Mouse (Mus musculus) liver, postnatal 0 days (tissue): ENCODE results near the gene Pold4. TPM values are rescaled to one million over a fixed set of nuclear protein-coding genes. Genes with fewer than 3 reads are reported as not detected.

Source experiments
- ATAC-seq: fragments of 200-750 bp; cut with Nextera tagmentation; 2 replicates; pipeline ENCODE4 v1.8.0; 2017; ENCODE audit warnings: mild to moderate bottlenecking, moderate library complexity
- DNase-seq: peaks from one replicate; pipeline ENCODE4 v3.0.0-alpha.2; 2016
- H3K27ac ChIP-seq: fragments of 300-500 bp; sonication (generic); 2 replicates; pipeline ENCODE4 v1.5.1; 2014; ENCODE audit warnings: antibody characterized with exemption, moderate library complexity, mild to moderate bottlenecking, low read depth
- H3K27me3 ChIP-seq: fragments of 300-500 bp; sonication (generic); 2 replicates; pipeline ENCODE4 v1.6.1; 2014; ENCODE audit warnings: low read length, control low read depth, mixed read lengths; ENCODE audit not compliant: insufficient read depth
- H3K36me3 ChIP-seq: fragments of 300-500 bp; sonication (generic); replicated peaks from 2 replicates; pipeline ENCODE4 v1.6.1; 2014; ENCODE audit warnings: mild to moderate bottlenecking, control low read depth, low read length, moderate library complexity, mixed read lengths; ENCODE audit not compliant: insufficient read depth
- H3K4me1 ChIP-seq: fragments of 300-500 bp; sonication (generic); 2 replicates; pipeline ENCODE4 v1.6.1; 2014; ENCODE audit warnings: antibody characterized with exemption, mild to moderate bottlenecking, control low read depth; ENCODE audit not compliant: insufficient read depth
- H3K4me2 ChIP-seq: fragments of 300-500 bp; sonication (generic); 2 replicates; pipeline ENCODE4 v1.6.1; 2014; ENCODE audit warnings: low read depth, mild to moderate bottlenecking, low read length, moderate library complexity, mixed read lengths
- H3K4me3 ChIP-seq: fragments of 300-500 bp; sonication (generic); 2 replicates; pipeline ENCODE4 v1.5.1; 2014; ENCODE audit warnings: low read depth, low read length
- H3K9ac ChIP-seq: fragments of 300-500 bp; sonication (generic); replicated peaks from 2 replicates; pipeline ENCODE4 v1.6.1; 2014; ENCODE audit warnings: mild to moderate bottlenecking, moderate library complexity
- H3K9me3 ChIP-seq: fragments of 300-500 bp; sonication (generic); 2 replicates; pipeline ENCODE4 v1.6.1; 2016; ENCODE audit warnings: mild to moderate bottlenecking, control low read depth, low read length, mixed read lengths
- CTCF ChIP-seq: sonication (generic); IDR thresholded peaks from 2 replicates; pipeline ENCODE4 v1.5.1; 2016; ENCODE audit warnings: antibody characterized with exemption, low read depth
- EP300 ChIP-seq: IDR thresholded peaks from 2 replicates; pipeline ENCODE4 v1.6.1; 2016; ENCODE audit warnings: antibody characterized with exemption, low read depth, mild to moderate bottlenecking
- WGBS: fragments of 180-500 bp; shearing (Covaris S2); extraction: QIAGEN DNeasy Blood & Tissue Kit; methylation state at CpG from one replicate; pipeline ENCODE4 v1.1.7; 2014; ENCODE audit not compliant: insufficient replicate concordance; 5-methylcytosine and 5-hydroxymethylcytosine counted together
- polyA plus RNA-seq: library from polyadenylated mRNA; unstranded; fragments of >200 nt; fragmentation: Nextera tagmentation; extraction: Ambion mirVana; gene quantifications from 2 replicates; pipeline ENCODE4 v1.2.1, GENCODE M21; 2015

Gene Pold4
- polyA plus RNA-seq, 1 experiment from 2014 or later, result 31.1 TPM

DNA sequence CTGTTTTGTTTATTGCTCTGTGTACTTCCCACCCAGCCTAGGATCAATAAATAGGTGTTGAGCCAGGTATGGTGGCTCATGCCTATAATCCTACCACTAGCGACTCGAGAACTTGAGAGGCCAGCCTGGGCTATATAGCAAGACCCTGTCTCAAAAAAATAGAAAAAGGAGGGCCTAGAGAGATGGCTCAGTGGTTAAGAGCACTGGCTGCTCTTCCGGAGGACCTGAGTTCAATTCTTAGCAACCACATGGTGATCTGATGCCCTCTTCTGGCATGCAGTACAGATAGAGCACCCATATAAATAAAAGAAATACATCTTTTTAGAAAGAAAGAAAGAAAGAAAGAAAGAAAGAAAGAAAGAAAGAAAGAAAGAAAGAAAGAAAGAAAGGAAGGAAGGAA is 28.6 kb upstream of the Pold4 start:
- DNase-seq (no peak), ATAC-seq (no peak)
- Histone ChIP-seq H3K27ac (peak overlapping the region; percentile 55; the same call in 1 of the 2 replicates), H3K4me1 (peaks cover 31% of the 10 kb centered on the region), H3K36me3 (peaks cover 11% of the 10 kb centered on the region), H3K4me2 (0 out of 2 replicates have a peak overlapping the region, but pooled peaks have one; percentile 6), H3K27me3 (no peaks in the 10 kb centered on the region), H3K9ac (no peak overlapping the region), H3K9me3 (no peaks in the 10 kb centered on the region), H3K4me3 (no peak overlapping the region)
- TF ChIP-seq CTCF, result peak; percentile 45
- no peak for TF ChIP-seq EP300
- 40% methylated on average over 3 of the region's 3 CpGs for WGBS

- DNase-seq, result no peak
- WGBS, result 29% methylated on average over 13 of the region's 13 CpGs
Measured at GRCm38 (mm10) chr19:4203604-4204326, 27.9 kb upstream of the Pold4 start.

DNA sequence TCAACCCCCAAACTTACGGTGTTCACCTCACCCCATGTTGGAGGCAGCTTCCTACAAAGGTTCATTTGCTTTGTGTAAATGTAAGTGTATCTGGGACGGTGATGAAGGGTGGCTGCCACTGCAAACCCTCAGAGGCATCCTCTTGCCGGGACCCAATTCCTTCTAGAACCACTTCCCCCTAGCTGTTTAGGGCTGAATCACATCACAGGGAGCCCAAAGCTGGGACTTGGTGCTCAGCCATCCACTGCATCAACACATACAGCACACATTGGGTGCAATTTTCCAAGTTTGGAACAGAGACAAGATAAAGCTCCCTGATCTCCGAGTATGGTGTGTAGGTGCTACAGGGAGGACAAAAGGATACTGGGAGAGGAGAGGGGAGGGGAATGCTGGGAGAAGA is 26.8 kb upstream of the Pold4 start:
- TF ChIP-seq CTCF, result peak; percentile 32
- no peak for TF ChIP-seq EP300
- no peak for ATAC-seq
- WGBS, result 53% methylated on average over 4 of the region's 4 CpGs
- DNase-seq, result no peak
- H3K4me1 ChIP-seq, result peaks cover 31% of the 10 kb centered on the region
- no peaks in the 10 kb centered on the region for H3K9me3 ChIP-seq
- H3K9ac ChIP-seq, result no peak overlapping the region
- no peak overlapping the region for H3K4me3 ChIP-seq
- no peak overlapping the region for H3K4me2 ChIP-seq
- no peaks in the 10 kb centered on the region for H3K36me3 ChIP-seq
- no peak overlapping the region for H3K27ac ChIP-seq
- H3K27me3 ChIP-seq, result no peaks in the 10 kb centered on the region

More at GRCm38 (mm10) chr19:4203604-4204326, 27.9 kb upstream of the Pold4 start:
- Histone ChIP-seq H3K4me2 (0 out of 2 replicates have a peak overlapping the region, but pooled peaks have one; percentile 6), H3K4me3 (no peak overlapping the region), H3K4me1 (peaks cover 31% of the 10 kb centered on the region), H3K36me3 (peaks cover 7% of the 10 kb centered on the region), H3K27ac (peak overlapping the region; percentile 78), H3K9ac (no peak overlapping the region), H3K27me3 (no peaks in the 10 kb centered on the region), H3K9me3 (no peaks in the 10 kb centered on the region)
- no peak for ATAC-seq
- no peak for TF ChIP-seq EP300
- TF ChIP-seq CTCF, result no peak

GRCm38 (mm10) chr19:4206971-4207370 is 24.7 kb upstream of the Pold4 start:
- H3K9ac ChIP-seq, result no peak overlapping the region
- peaks cover 8% of the 10 kb centered on the region; the same call in 1 of the 2 replicates for H3K27me3 ChIP-seq
- no peak overlapping the region for H3K27ac ChIP-seq
- H3K9me3 ChIP-seq, result no peaks in the 10 kb centered on the region
- H3K36me3 ChIP-seq, result no peaks in the 10 kb centered on the region
- 8% methylated on average over 2 of the region's 2 CpGs for WGBS
- DNase-seq (peak; percentile 82), ATAC-seq (peak; percentile 79)
- TF ChIP-seq CTCF (peak; percentile 98), EP300 (no peak)
- H3K4me1 ChIP-seq, result peaks cover 17% of the 10 kb centered on the region
- H3K4me3 ChIP-seq, result no peak overlapping the region
- no peak overlapping the region for H3K4me2 ChIP-seq

DNA sequence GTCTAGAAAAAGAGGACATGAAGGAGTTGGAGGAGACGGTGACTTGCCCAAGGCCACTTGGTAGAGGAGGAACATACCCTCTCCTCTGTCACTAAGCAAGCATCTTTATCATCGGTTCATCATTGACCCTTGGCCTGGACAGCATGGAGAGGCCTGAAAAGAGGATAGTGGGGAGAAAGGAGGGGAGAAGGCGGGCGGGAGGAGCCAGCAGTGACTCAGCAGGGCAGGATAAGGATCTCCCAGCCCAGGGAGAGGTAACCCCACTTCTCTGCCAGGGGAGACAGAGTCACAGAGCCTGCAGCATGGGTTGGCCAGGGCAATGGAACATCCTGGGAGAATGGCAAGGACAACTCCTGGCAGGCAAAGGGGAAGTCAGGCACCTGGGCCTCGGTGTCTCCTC is 23.1 kb upstream of the Pold4 start:
- DNase-seq (no peak), ATAC-seq (no peak)
- Histone ChIP-seq H3K36me3 (no peaks in the 10 kb centered on the region), H3K27me3 (peaks cover 22% of the 10 kb centered on the region), H3K4me3 (no peak overlapping the region), H3K9ac (no peak overlapping the region), H3K9me3 (no peaks in the 10 kb centered on the region), H3K4me2 (no peak overlapping the region), H3K27ac (no peak overlapping the region), H3K4me1 (peaks cover 9% of the 10 kb centered on the region)
- TF ChIP-seq EP300, result no peak
- no peak for TF ChIP-seq CTCF
- 74% methylated on average over 5 of the region's 5 CpGs for WGBS

DNA sequence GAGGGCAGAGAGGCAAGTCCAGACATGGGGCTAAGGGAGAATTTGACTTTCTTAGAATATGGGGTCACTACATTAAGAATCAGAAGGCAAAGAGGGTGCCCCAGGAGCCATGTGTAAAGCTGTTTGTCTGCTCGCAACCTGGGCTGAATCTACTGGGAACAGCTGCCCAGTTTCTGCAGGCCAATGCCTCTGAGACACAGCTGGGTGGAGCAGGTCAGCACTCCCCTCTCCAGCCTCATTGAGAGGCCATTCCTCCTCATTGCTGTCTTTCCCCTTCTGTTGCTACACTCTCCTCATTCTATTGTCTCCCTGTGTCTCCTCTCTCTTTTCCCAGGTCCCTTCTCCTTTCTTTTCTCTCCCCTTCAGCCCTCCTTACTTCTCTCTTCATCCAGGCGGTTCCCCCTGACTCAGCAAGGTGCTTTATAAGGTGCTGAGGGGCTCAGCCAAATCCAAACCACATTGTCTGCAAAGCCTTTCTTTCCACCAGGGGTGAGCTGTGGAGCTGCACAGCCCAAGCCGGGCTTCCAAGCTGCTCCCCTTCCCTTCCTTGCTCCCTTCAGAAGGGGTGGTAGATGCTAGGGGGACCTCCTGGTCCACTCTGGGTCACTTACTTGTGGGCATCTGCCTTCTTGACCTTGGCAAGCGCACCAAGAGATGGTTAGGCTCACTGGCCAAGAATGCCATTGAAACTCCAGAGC is 19.7 kb upstream of the Pold4 start:
- no peaks in the 10 kb centered on the region for H3K36me3 ChIP-seq
- H3K27me3 ChIP-seq, result peaks cover 57% of the 10 kb centered on the region
- H3K4me1 ChIP-seq, result peaks cover 34% of the 10 kb centered on the region
- no peak for TF ChIP-seq CTCF
- no peak for TF ChIP-seq EP300
- no peak for ATAC-seq
- no peak overlapping the region for H3K4me2 ChIP-seq
- H3K9ac ChIP-seq, result no peak overlapping the region
- DNase-seq, result no peak
- H3K27ac ChIP-seq, result no peak overlapping the region
- no peak overlapping the region for H3K4me3 ChIP-seq
- WGBS, result 52% methylated on average over 4 of the region's 4 CpGs
- no peaks in the 10 kb centered on the region for H3K9me3 ChIP-seq
